Mouse (Mus musculus): ENCODE data around the gene Trim16. TPM values are rescaled to one million over a fixed set of nuclear protein-coding genes. Genes with fewer than 3 reads are reported as not detected.

Trim16 gene
- total RNA-seq, 1 experiment from 2014 or later, result 13.2 TPM

GRCm38 (mm10) chr11:62825222-62826105 lies 5.4 kb downstream of the Trim16 start:
- ATAC-seq (replicated peaks in 1 of 2; ENCODE audit: insufficient read depth in 1 of 2, low FRiP score in 2 of 2, low TSS enrichment in 1 of 2, low read depth in 1 of 2, poor library complexity in 2 of 2, severe bottlenecking in 2 of 2), result no peak

GRCm38 (mm10) chr11:62826106-62826733 lies 6.2 kb downstream of the Trim16 start:
- ATAC-seq (replicated peaks in 1 of 2; ENCODE audit: insufficient read depth in 1 of 2, low FRiP score in 2 of 2, low TSS enrichment in 1 of 2, low read depth in 1 of 2, poor library complexity in 2 of 2, severe bottlenecking in 2 of 2), result no peak

- ATAC-seq (replicated peaks in 1 of 2; ENCODE audit: insufficient read depth in 1 of 2, low FRiP score in 2 of 2, low TSS enrichment in 1 of 2, low read depth in 1 of 2, poor library complexity in 2 of 2, severe bottlenecking in 2 of 2), result no peak
Measured at GRCm38 (mm10) chr11:62827135-62827534, 7.1 kb downstream of the Trim16 start.

GRCm38 (mm10) chr11:62827911-62828310 lies 7.9 kb downstream of the Trim16 start:
- no peak for ATAC-seq (replicated peaks in 1 of 2; ENCODE audit: insufficient read depth in 1 of 2, low FRiP score in 2 of 2, low TSS enrichment in 1 of 2, low read depth in 1 of 2, poor library complexity in 2 of 2, severe bottlenecking in 2 of 2)

- ATAC-seq (replicated peaks in 1 of 2; ENCODE audit: insufficient read depth in 1 of 2, low FRiP score in 2 of 2, low TSS enrichment in 1 of 2, low read depth in 1 of 2, poor library complexity in 2 of 2, severe bottlenecking in 2 of 2), result no peak
Measured at GRCm38 (mm10) chr11:62830387-62830786, 10.4 kb downstream of the Trim16 start.

GRCm38 (mm10) chr11:62831906-62832305 lies 11.9 kb downstream of the Trim16 start:
- no peak for ATAC-seq (replicated peaks in 1 of 2; ENCODE audit: insufficient read depth in 1 of 2, low FRiP score in 2 of 2, low TSS enrichment in 1 of 2, low read depth in 1 of 2, poor library complexity in 2 of 2, severe bottlenecking in 2 of 2)

GRCm38 (mm10) chr11:62844562-62844961 lies 24.5 kb downstream of the Trim16 start:
- no peak for ATAC-seq (replicated peaks in 1 of 2; ENCODE audit: insufficient read depth in 1 of 2, low FRiP score in 2 of 2, low TSS enrichment in 1 of 2, low read depth in 1 of 2, poor library complexity in 2 of 2, severe bottlenecking in 2 of 2)

- ATAC-seq (replicated peaks in 1 of 2; ENCODE audit: insufficient read depth in 1 of 2, low FRiP score in 2 of 2, low TSS enrichment in 1 of 2, low read depth in 1 of 2, poor library complexity in 2 of 2, severe bottlenecking in 2 of 2), result no peak
Measured at GRCm38 (mm10) chr11:62845730-62846129, 25.7 kb downstream of the Trim16 start.

GRCm38 (mm10) chr11:62846961-62847654 lies 27.1 kb downstream of the Trim16 start, which contains the start of gene Fbxw10:
Gene Fbxw10, plus strand, starts transcription at chr11:62847069.
- ATAC-seq (replicated peaks in 1 of 2; ENCODE audit: insufficient read depth in 1 of 2, low FRiP score in 2 of 2, low TSS enrichment in 1 of 2, low read depth in 1 of 2, poor library complexity in 2 of 2, severe bottlenecking in 2 of 2), result peak; percentile 68 to 92

GRCm38 (mm10) chr11:62847655-62848191 lies 27.7 kb downstream of the Trim16 start:
- ATAC-seq (replicated peaks in 1 of 2; ENCODE audit: insufficient read depth in 1 of 2, low FRiP score in 2 of 2, low TSS enrichment in 1 of 2, low read depth in 1 of 2, poor library complexity in 2 of 2, severe bottlenecking in 2 of 2), result peak; percentile 57 to 59

GRCm38 (mm10) chr11:62848301-62848700 lies 28.3 kb downstream of the Trim16 start:
- ATAC-seq (replicated peaks in 1 of 2; ENCODE audit: insufficient read depth in 1 of 2, low FRiP score in 2 of 2, low TSS enrichment in 1 of 2, low read depth in 1 of 2, poor library complexity in 2 of 2, severe bottlenecking in 2 of 2), result no peak

GRCm38 (mm10) chr11:62851199-62851598 lies 31.2 kb downstream of the Trim16 start:
- 0 out of 4 replicates have a peak, but pooled peaks of 1 of the 2 experiments have one; percentile 27 for ATAC-seq (replicated peaks in 1 of 2; ENCODE audit: insufficient read depth in 1 of 2, low FRiP score in 2 of 2, low TSS enrichment in 1 of 2, low read depth in 1 of 2, poor library complexity in 2 of 2, severe bottlenecking in 2 of 2)

GRCm38 (mm10) chr11:62853334-62853733 lies 33.3 kb downstream of the Trim16 start:
- no peak for ATAC-seq (replicated peaks in 1 of 2; ENCODE audit: insufficient read depth in 1 of 2, low FRiP score in 2 of 2, low TSS enrichment in 1 of 2, low read depth in 1 of 2, poor library complexity in 2 of 2, severe bottlenecking in 2 of 2)

GRCm38 (mm10) chr11:62865562-62865961 lies 45.5 kb downstream of the Trim16 start:
- ATAC-seq (replicated peaks in 1 of 2; ENCODE audit: insufficient read depth in 1 of 2, low FRiP score in 2 of 2, low TSS enrichment in 1 of 2, low read depth in 1 of 2, poor library complexity in 2 of 2, severe bottlenecking in 2 of 2), result no peak

- ATAC-seq (replicated peaks in 1 of 2; ENCODE audit: insufficient read depth in 1 of 2, low FRiP score in 2 of 2, low TSS enrichment in 1 of 2, low read depth in 1 of 2, poor library complexity in 2 of 2, severe bottlenecking in 2 of 2), result no peak
Measured at GRCm38 (mm10) chr11:62866685-62867084, 46.7 kb downstream of the Trim16 start.

- no peak for ATAC-seq (replicated peaks in 1 of 2; ENCODE audit: insufficient read depth in 1 of 2, low FRiP score in 2 of 2, low TSS enrichment in 1 of 2, low read depth in 1 of 2, poor library complexity in 2 of 2, severe bottlenecking in 2 of 2)
Measured at GRCm38 (mm10) chr11:62869201-62869600, 49.2 kb downstream of the Trim16 start.

- ATAC-seq (replicated peaks in 1 of 2; ENCODE audit: insufficient read depth in 1 of 2, low FRiP score in 2 of 2, low TSS enrichment in 1 of 2, low read depth in 1 of 2, poor library complexity in 2 of 2, severe bottlenecking in 2 of 2), result 0 out of 4 replicates have a peak, but pooled peaks of 1 of the 2 experiments have one; percentile 27
Measured at GRCm38 (mm10) chr11:62869715-62870371, 49.8 kb downstream of the Trim16 start.

Measured in hematopoietic stem cell, adult 5-6 weeks (primary cell).